Mouse (Mus musculus): ENCODE results near the gene Nyap1. TPM values are rescaled to one million over a fixed set of nuclear protein-coding genes. Genes with fewer than 3 reads are reported as not detected.
"Not testable (repeated sequence)": the region's sequence is repeated elsewhere in the genome, so short reads cannot be mapped to it uniquely, and the experiment has no call there.

Nyap1 gene
- polyA plus RNA-seq, 1 experiment, result 60.9 TPM

DNA sequence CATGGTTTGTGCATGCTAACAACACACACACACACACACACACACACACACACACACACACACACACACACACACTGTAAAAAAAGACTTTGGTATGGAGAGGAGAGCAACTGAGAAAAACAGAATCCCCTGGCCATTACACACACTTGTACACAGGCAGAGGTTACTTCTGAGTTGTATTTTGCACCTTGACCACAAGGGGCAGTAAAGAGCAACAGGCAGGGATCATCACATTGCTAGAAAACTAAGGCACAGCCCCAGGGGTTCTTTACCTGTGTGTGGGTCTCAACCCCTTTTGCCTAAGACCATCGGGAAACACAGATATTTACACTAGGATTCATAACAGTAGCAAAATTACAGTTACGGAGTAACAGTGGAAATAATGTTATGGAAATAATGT is 29.3 kb upstream of the Nyap1 start:
- peak in 1 of 2 experiments; percentile 45 for DNase-seq (ENCODE audit: extremely low spot score in 1 of 2, low spot score in 1 of 2)

GRCm38 (mm10) chr5:137768475-137768874 is 27.1 kb upstream of the Nyap1 start:
- DNase-seq (ENCODE audit: extremely low spot score in 1 of 2, low spot score in 1 of 2), result no peak

DNA sequence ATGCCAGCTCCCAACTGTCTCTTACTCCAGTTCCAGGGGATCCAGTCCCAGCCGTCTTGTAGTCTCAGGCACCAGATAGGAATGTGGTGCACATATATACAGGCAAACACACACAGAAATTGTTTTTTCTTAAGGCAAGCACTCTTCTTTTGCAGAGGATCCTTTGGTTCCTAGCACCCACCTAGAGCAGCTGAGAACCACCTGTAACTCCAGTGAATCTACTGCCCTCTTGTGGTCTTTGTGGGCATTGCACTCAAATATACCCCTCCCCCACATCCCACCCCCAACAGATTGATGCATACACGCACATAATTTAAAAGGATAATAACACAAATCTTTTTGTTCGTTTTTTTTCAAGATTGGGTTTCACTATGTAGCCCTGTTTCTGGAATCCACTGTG is 24.9 kb upstream of the Nyap1 start:
- no peak for DNase-seq (ENCODE audit: extremely low spot score in 1 of 2, low spot score in 1 of 2)

DNA sequence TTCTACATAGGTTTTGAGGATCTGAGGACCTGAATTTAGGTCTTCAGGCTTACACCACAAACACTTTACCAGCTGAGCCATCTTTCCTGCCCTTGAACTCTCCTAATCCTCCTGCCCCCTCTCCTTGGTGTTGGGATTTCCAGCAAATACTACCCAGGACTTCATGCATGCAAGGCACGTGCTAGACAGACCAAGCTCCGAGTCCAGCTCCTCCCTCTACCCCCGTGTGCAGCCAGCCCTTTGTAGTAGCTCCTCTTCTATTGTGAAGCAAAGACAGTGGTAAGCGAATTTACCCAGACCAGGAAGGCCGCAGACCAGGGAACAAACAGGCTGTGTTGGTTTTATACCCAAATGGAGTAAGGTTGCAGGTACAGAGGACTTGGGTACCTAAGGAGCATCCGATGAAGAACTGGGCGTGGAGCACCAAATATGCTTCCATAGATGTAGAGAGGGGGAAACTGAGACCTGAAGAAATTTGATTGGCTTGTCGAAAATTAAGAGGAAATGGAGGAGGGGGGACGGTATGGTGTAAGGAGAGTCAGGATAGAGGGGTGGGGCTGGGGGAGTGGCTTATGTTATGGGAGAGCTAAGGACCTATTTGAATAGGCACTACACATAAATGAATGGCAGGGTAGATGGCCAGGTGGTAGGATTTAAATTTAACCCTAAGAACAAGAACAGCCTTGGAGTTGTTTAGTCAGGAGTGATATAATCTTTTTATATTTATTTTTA is 23.4 kb upstream of the Nyap1 start:
- no peak for DNase-seq (ENCODE audit: extremely low spot score in 1 of 2, low spot score in 1 of 2)

GRCm38 (mm10) chr5:137759971-137760412 is 18.6 kb upstream of the Nyap1 start:
- DNase-seq (ENCODE audit: extremely low spot score in 1 of 2, low spot score in 1 of 2), result peak; percentile 86 to 89

GRCm38 (mm10) chr5:137758921-137759534 is 17.6 kb upstream of the Nyap1 start:
- DNase-seq (ENCODE audit: extremely low spot score in 1 of 2, low spot score in 1 of 2), result no peak

GRCm38 (mm10) chr5:137757887-137758286 is 16.5 kb upstream of the Nyap1 start:
- peak; percentile 79 to 82 for DNase-seq (ENCODE audit: extremely low spot score in 1 of 2, low spot score in 1 of 2)

- peak; percentile 79 to 94 for DNase-seq (ENCODE audit: extremely low spot score in 1 of 2, low spot score in 1 of 2)
Measured at GRCm38 (mm10) chr5:137756882-137757661, 15.7 kb upstream of the Nyap1 start.

- no peak for DNase-seq (ENCODE audit: extremely low spot score in 1 of 2, low spot score in 1 of 2)
Measured at GRCm38 (mm10) chr5:137756106-137756505, 14.7 kb upstream of the Nyap1 start.

GRCm38 (mm10) chr5:137755425-137755824 is 14.0 kb upstream of the Nyap1 start:
- no peak for DNase-seq (ENCODE audit: extremely low spot score in 1 of 2, low spot score in 1 of 2)

DNA sequence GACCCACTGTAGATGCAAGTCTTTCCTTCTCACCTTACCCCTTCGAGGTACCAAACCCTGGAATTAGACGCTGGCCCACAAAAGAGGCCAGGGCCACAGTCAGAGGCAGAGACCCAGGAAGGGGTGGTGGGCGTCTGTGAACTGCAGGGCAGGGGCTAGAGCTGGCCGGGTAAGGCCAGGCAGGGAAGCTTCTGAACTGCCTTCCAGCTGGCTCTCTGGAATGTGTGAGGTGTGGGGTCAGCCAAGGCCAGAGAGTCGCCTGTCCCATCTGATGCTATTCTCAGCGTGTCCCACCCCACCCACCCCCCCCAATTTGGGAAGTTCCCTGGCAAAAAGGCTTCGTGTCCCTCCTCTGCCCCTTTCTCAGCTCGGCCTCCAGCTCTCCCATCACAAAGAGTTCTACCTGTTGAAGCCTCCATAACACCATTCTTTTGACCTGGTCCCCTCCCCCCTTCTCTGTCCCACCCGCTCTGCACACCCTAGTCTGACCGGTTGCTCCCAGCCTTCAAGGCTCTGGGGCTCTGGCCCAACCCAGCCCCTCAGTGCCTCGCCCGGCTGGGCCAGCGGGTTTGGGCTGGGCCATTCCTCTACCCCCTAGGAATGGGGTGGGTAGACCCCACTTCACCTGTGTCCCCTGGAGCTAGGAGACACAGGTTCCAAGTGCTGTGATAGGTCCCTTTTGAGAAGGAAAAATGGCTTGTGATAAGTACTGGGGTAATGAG is 11.9 kb upstream of the Nyap1 start:
- no peak for DNase-seq (ENCODE audit: extremely low spot score in 1 of 2, low spot score in 1 of 2)

GRCm38 (mm10) chr5:137751988-137752387 is 10.6 kb upstream of the Nyap1 start:
- no peak for DNase-seq (ENCODE audit: extremely low spot score in 1 of 2, low spot score in 1 of 2)

DNA sequence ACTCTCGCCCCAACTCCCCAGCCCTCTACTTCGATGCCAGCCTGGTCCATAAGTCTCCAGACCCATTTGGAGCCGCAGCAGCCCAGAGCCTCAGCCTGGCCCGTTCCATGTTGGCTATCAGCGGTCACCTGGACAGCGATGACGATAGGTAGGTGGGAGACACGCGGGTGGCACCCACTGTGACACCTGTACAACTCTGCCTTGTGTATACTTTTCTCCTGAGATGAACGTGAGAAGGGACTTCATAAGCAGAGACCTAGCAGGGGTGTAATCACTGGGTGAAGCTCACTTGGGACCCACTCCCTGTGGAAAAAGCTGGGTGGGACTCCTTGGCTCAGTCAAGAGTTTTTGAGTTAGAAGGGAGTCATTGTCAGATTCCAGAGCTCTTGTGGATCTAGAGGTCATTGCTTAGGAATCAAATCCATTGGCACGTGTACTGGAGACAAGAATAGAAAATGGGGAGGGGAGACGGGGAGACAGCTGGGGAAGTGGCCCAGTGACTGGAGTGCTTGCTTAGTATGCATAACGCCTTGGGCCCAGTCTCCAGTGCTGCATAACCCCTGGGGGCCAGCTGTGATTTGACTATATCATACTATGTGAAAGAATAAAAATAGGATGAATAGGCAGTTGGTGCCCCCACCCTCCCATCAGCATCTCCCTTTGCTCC is 9.9 kb upstream of the Nyap1 start:
- no peak for DNase-seq (ENCODE audit: extremely low spot score in 1 of 2, low spot score in 1 of 2)

GRCm38 (mm10) chr5:137750212-137750611 is 8.8 kb upstream of the Nyap1 start:
- DNase-seq (ENCODE audit: extremely low spot score in 1 of 2, low spot score in 1 of 2), result not testable (repeated sequence)

GRCm38 (mm10) chr5:137749196-137749836 is 7.9 kb upstream of the Nyap1 start:
- DNase-seq (ENCODE audit: extremely low spot score in 1 of 2, low spot score in 1 of 2), result no peak

- DNase-seq (ENCODE audit: extremely low spot score in 1 of 2, low spot score in 1 of 2), result no peak
Measured at GRCm38 (mm10) chr5:137748130-137748770, 6.8 kb upstream of the Nyap1 start.

- DNase-seq (ENCODE audit: extremely low spot score in 1 of 2, low spot score in 1 of 2), result no peak
Measured at GRCm38 (mm10) chr5:137747326-137747961, 6.0 kb upstream of the Nyap1 start.

- DNase-seq (ENCODE audit: extremely low spot score in 1 of 2, low spot score in 1 of 2), result no peak
Measured at GRCm38 (mm10) chr5:137746851-137747325, 5.5 kb upstream of the Nyap1 start.
